Mouse (Mus musculus) kidney, postnatal 25 days (tissue): ENCODE results near the gene Cnot8.
"Not testable (repeated sequence)": the region's sequence is repeated elsewhere in the genome, so short reads cannot be mapped to it uniquely, and the experiment has no call there.

Experiments
- DNase-seq, 2 experiments: peaks; one replicate each; pipeline ENCODE4 v3.0.0; 2021; ENCODE audit warnings: mixed read lengths in 2 of 2

Cnot8 gene

GRCm38 (mm10) chr11:58103697-58104306 lies at the start of gene Cnot8:
TSS of gene Cnot8 (plus strand) at chr11:58104153.
- peak; percentile 99 to 100 for DNase-seq

- peak in 1 of 2 experiments; percentile 58 for DNase-seq
These were observed 46.5 kb upstream of the Cnot8 start for GRCm38 (mm10) chr11:58057455-58057854.

GRCm38 (mm10) chr11:58059752-58060151 lies 44.2 kb upstream of the Cnot8 start:
- DNase-seq, result not testable (repeated sequence)

- not testable (repeated sequence) for DNase-seq
These were observed 42.7 kb upstream of the Cnot8 start for GRCm38 (mm10) chr11:58061218-58061617.

- DNase-seq, result no peak
These were observed 41.4 kb upstream of the Cnot8 start for GRCm38 (mm10) chr11:58062586-58062985.

- no peak for DNase-seq
These were observed 38.9 kb upstream of the Cnot8 start for GRCm38 (mm10) chr11:58065025-58065424.

- no peak for DNase-seq
These were observed 31.0 kb upstream of the Cnot8 start for GRCm38 (mm10) chr11:58072978-58073377.

- DNase-seq, result no peak
These were observed 26.7 kb upstream of the Cnot8 start for GRCm38 (mm10) chr11:58077270-58077669.

GRCm38 (mm10) chr11:58081716-58082115 lies 22.2 kb upstream of the Cnot8 start:
- DNase-seq, result no peak

- no peak for DNase-seq
These were observed 11.4 kb upstream of the Cnot8 start for GRCm38 (mm10) chr11:58092541-58092940.

- peak; percentile 35 to 75 for DNase-seq
These were observed 10.9 kb upstream of the Cnot8 start, which contains the start of gene Gm12248 for GRCm38 (mm10) chr11:58093021-58093528. TSS of gene Gm12248 (minus strand) at chr11:58093134.

- DNase-seq, result no peak
These were observed 9.2 kb upstream of the Cnot8 start for GRCm38 (mm10) chr11:58094766-58095165.

GRCm38 (mm10) chr11:58095561-58095960 lies 8.4 kb upstream of the Cnot8 start:
- DNase-seq, result no peak

GRCm38 (mm10) chr11:58096160-58096559 lies 7.8 kb upstream of the Cnot8 start:
- no peak for DNase-seq

GRCm38 (mm10) chr11:58096821-58097620 lies 6.9 kb upstream of the Cnot8 start:
- DNase-seq, result peak in 1 of 2 experiments; percentile 7

GRCm38 (mm10) chr11:58097621-58098365 lies 6.2 kb upstream of the Cnot8 start:
- peak; percentile 5 to 41 for DNase-seq

- DNase-seq, result not testable (repeated sequence)
These were observed 5.6 kb upstream of the Cnot8 start for GRCm38 (mm10) chr11:58098366-58098720.

GRCm38 (mm10) chr11:58100006-58100405 lies 3.9 kb upstream of the Cnot8 start:
- DNase-seq, result no peak

GRCm38 (mm10) chr11:58101194-58101720 lies 2.7 kb upstream of the Cnot8 start:
- DNase-seq, result no peak

GRCm38 (mm10) chr11:58102146-58102545 lies 1.8 kb upstream of the Cnot8 start:
- DNase-seq, result no peak

GRCm38 (mm10) chr11:58102581-58103343 lies 1.2 kb upstream of the Cnot8 start:
- no peak for DNase-seq

- peak in 1 of 2 experiments; percentile 54 for DNase-seq
These were observed 654 bp upstream of the Cnot8 start for GRCm38 (mm10) chr11:58103344-58103653.
